Mouse (Mus musculus) urinary bladder, adult 18-20 months (tissue): ENCODE measurements around the gene Hps4.
"Not testable (repeated sequence)": the region's sequence is repeated elsewhere in the genome, so short reads cannot be mapped to it uniquely, and the experiment has no call there.

ENCODE experiments used
- DNase-seq, 2 experiments: peaks; one replicate each; pipeline ENCODE4 v3.0.0; 2022; ENCODE audit warnings: low spot score in 2 of 2, mixed read lengths in 2 of 2

The Hps4 gene

GRCm38 (mm10) chr5:112396066-112396465 is 53.2 kb downstream of the Hps4 start:
- DNase-seq: no peak

DNA sequence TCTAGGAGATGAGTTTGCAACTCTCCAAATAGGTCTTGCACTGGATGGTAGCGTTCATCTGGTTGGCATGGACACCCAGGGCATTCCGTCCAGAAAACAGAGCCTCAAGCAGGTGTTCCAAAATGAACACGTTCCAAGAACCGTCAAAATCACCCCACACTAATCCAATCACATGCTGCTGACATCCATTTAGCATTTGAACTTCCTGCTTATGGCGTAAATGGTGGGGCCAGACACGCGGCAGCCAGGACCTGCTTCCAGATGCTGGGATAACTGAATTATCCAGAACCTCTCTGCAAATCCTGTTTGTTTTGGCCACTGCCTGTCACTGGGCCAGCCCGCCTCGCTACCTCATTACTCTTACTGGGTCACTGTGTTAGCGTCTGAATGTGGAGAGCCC is 56.4 kb downstream of the Hps4 start:
- no peak for DNase-seq

DNA sequence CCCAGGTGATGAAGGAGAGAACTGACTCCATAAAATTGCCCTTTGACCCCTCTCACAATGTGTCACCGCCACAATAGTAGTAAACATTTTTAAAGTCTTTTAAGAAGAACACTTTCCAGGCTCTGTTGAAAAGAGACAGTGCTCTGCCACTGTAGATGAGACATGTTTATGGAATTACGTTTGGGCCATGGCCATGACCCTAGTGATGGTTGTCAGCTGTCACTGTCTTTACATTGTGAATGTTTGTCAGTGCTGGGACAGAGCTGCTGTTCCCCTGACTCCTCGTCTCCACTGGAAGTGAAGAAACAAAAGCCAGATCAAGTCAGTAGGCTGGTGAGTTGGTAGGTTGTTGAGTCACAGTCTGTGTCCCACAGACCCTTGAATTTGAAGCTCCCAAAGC is 59.6 kb downstream of the Hps4 start:
- DNase-seq: no peak

GRCm38 (mm10) chr5:112406017-112406416 is 63.1 kb downstream of the Hps4 start:
- DNase-seq: no peak

DNA sequence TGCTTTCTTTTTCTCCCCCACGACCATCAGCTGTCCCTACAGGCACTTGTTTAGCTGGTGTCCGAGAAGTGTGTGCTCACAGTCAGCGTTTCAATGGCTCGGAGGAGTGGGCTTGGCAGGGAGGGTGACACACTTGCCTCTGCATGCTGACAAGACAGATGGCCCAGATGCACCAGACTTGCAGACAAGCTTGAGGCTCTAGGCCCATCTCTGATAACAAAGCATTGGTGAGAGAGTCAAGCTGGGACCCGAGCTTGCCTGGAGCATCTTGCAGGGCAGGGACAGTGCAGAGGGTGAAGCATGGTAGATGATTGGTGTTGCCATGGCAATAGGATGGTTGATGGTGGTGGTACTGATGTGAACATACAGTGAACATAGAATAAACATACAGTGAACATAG is 66.4 kb downstream of the Hps4 start:
- no peak for DNase-seq

GRCm38 (mm10) chr5:112411072-112411471 is 68.2 kb downstream of the Hps4 start:
- DNase-seq: no peak

- no peak for DNase-seq
Measured at GRCm38 (mm10) chr5:112411514-112412335, 68.8 kb downstream of the Hps4 start.

- DNase-seq: not testable (repeated sequence)
Measured at GRCm38 (mm10) chr5:112412781-112413180, 69.9 kb downstream of the Hps4 start.

DNA sequence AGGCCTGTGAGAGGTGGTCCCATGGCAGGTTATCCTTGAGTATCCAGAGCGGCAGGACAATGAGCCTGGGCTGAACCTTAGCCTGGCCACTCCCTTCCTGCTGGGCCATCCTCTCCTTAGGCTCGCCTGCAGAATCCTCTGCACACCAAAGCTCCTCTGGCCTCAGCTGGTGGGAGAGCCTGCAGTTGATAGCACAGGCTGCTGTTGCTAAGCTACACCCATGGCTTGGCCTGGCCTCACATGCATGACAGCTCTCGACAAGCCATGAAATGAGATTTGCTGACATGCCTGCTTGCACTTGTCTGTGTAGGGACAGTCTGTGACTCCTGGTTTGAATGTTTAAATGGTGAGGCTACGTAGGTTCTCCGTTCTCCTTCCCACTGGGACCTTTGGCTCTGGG is 73.8 kb downstream of the Hps4 start:
- no peak for DNase-seq

DNA sequence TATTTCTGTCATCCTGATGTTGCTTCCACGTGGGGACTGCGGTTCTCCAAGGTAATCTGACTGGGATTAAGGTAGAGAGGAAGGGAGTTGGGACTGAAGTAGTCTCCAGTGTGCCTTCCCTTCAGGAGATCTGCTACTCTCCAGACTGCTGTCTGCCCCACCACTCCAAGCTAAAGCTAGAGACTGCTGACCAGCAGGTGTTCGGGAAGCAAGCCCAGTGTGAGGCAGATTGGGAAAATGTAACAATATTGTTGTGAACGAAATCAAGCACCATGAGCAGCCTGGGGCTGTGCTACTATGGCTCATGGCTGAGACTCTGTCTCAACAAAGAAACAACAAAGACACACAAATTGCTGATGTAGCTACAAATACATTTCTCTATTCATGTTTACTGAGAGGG is 75.1 kb downstream of the Hps4 start:
- DNase-seq: no peak

GRCm38 (mm10) chr5:112419535-112419934 is 76.7 kb downstream of the Hps4 start:
- no peak for DNase-seq

DNA sequence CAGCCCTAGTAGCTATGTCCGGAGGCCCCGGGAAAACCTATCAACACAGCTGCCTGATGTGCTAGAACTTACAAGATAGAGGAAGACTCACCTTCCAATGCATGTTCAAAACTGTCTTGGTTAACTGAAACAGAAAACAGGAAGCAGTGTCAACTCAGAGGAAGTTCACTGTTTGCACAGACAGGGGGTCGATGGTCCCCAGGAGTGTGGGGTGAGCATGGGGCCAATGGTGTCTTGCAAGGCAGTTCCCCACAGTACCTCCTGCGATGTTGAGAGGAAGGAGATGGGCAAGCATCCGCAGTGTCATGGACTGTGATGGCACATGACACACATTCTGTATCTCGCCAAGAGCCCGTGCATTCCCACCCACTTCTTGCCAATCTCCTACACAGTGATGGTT is 83.8 kb downstream of the Hps4 start:
- no peak for DNase-seq

- peak in 1 of 2 experiments; percentile 25 for DNase-seq
Measured at GRCm38 (mm10) chr5:112427283-112427682, 84.4 kb downstream of the Hps4 start.
